Mouse (Mus musculus) kidney, embryonic 15.5 days (tissue): ENCODE data around the gene Syne2. TPM values are rescaled to one million over a fixed set of nuclear protein-coding genes. Genes with fewer than 3 reads are reported as not detected.

ENCODE experiments used
- ATAC-seq: fragments of 200-750 bp; cut with Nextera tagmentation; replicated peaks from 2 replicates; pipeline ENCODE4 v1.8.0; 2017; ENCODE audit warnings: moderate TSS enrichment; ENCODE audit not compliant: low FRiP score
- H3K27ac ChIP-seq: fragments of 300-500 bp; sonication (generic); 2 replicates; pipeline ENCODE4 v1.5.1; 2015; ENCODE audit warnings: mild to moderate bottlenecking, inconsistent platforms
- H3K27me3 ChIP-seq: fragments of 300-500 bp; sonication (generic); 2 replicates; pipeline ENCODE4 v1.6.1; 2015; ENCODE audit warnings: inconsistent platforms
- H3K36me3 ChIP-seq: fragments of 300-500 bp; sonication (generic); 2 replicates; pipeline ENCODE4 v1.6.1; 2015; ENCODE audit warnings: inconsistent platforms
- H3K4me1 ChIP-seq: fragments of 300-500 bp; sonication (generic); 2 replicates; pipeline ENCODE4 v1.6.1; 2015; ENCODE audit warnings: inconsistent platforms
- H3K4me2 ChIP-seq: fragments of 300-500 bp; sonication (generic); 2 replicates; pipeline ENCODE4 v1.6.1; 2015; ENCODE audit warnings: moderate library complexity, mild to moderate bottlenecking, inconsistent platforms
- H3K4me3 ChIP-seq: fragments of 300-500 bp; sonication (generic); replicated peaks from 2 replicates; pipeline ENCODE4 v1.5.1; 2015; ENCODE audit warnings: mild to moderate bottlenecking, inconsistent platforms
- H3K9ac ChIP-seq: fragments of 300-500 bp; sonication (generic); 2 replicates; pipeline ENCODE4 v1.6.1; 2015; ENCODE audit warnings: mild to moderate bottlenecking, inconsistent platforms
- H3K9me3 ChIP-seq: fragments of 300-500 bp; sonication (generic); replicated peaks from 2 replicates; pipeline ENCODE4 v1.6.1; 2016; ENCODE audit warnings: inconsistent platforms
- WGBS: fragments of 180-500 bp; shearing (Covaris S2); methylation state at CpG from one replicate; pipeline ENCODE4 v1.1.7; 2015; ENCODE audit warnings: mixed read lengths; 5-methylcytosine and 5-hydroxymethylcytosine counted together
- polyA plus RNA-seq: library from polyadenylated mRNA; unstranded; fragments of >200 nt; fragmentation: Nextera tagmentation; extraction: Ambion mirVana; gene quantifications from 2 replicates; pipeline ENCODE4 v1.2.1, GENCODE M21; 2015

The Syne2 gene
- polyA plus RNA-seq, 1 experiment from 2014 or later = 60.9 TPM

GRCm38 (mm10) chr12:76018640-76019039 is 200.7 kb downstream of the Syne2 start:
- H3K9ac ChIP-seq = no peak overlapping the region
- 50% methylated on average over 8 of the region's 8 CpGs for WGBS
- no peaks in the 10 kb centered on the region for H3K4me1 ChIP-seq
- no peaks in the 10 kb centered on the region for H3K9me3 ChIP-seq
- H3K4me3 ChIP-seq = no peak overlapping the region
- no peaks in the 10 kb centered on the region for H3K27me3 ChIP-seq
- no peak for ATAC-seq
- H3K4me2 ChIP-seq = no peak overlapping the region
- H3K27ac ChIP-seq = no peak overlapping the region
- peaks cover 60% of the 10 kb centered on the region for H3K36me3 ChIP-seq

GRCm38 (mm10) chr12:76042301-76042700 is 224.4 kb downstream of the Syne2 start:
- H3K9me3 ChIP-seq = no peaks in the 10 kb centered on the region
- H3K9ac ChIP-seq = no peak overlapping the region
- H3K27me3 ChIP-seq = no peaks in the 10 kb centered on the region
- no peak overlapping the region for H3K27ac ChIP-seq
- 90% methylated on average over 8 of the region's 8 CpGs for WGBS
- no peaks in the 10 kb centered on the region for H3K4me1 ChIP-seq
- H3K36me3 ChIP-seq = peaks cover 85% of the 10 kb centered on the region
- H3K4me2 ChIP-seq = no peak overlapping the region
- no peak for ATAC-seq
- no peak overlapping the region for H3K4me3 ChIP-seq

- H3K36me3 ChIP-seq = peaks cover 71% of the 10 kb centered on the region
- ATAC-seq = no peak
- H3K27me3 ChIP-seq = no peaks in the 10 kb centered on the region
- H3K4me2 ChIP-seq = no peak overlapping the region
- no peak overlapping the region for H3K27ac ChIP-seq
- H3K9me3 ChIP-seq = no peaks in the 10 kb centered on the region
- H3K4me1 ChIP-seq = no peaks in the 10 kb centered on the region
- WGBS = 92% methylated on average over 6 of the region's 6 CpGs
- H3K9ac ChIP-seq = no peak overlapping the region
- H3K4me3 ChIP-seq = no peak overlapping the region
These were observed 228.6 kb downstream of the Syne2 start for GRCm38 (mm10) chr12:76046561-76046960.

- H3K9me3 ChIP-seq = no peaks in the 10 kb centered on the region
- H3K27ac ChIP-seq = no peak overlapping the region
- H3K4me2 ChIP-seq = no peak overlapping the region
- no peaks in the 10 kb centered on the region for H3K4me1 ChIP-seq
- H3K9ac ChIP-seq = no peak overlapping the region
- peaks cover 67% of the 10 kb centered on the region for H3K36me3 ChIP-seq
- H3K27me3 ChIP-seq = no peaks in the 10 kb centered on the region
- H3K4me3 ChIP-seq = no peak overlapping the region
- WGBS = 71% methylated on average over 3 of the region's 3 CpGs
- no peak for ATAC-seq
These were observed 230.0 kb downstream of the Syne2 start for GRCm38 (mm10) chr12:76047921-76048320.

- no peak overlapping the region for H3K27ac ChIP-seq
- no peak overlapping the region for H3K9ac ChIP-seq
- no peak overlapping the region for H3K4me3 ChIP-seq
- 73% methylated on average over 8 of the region's 8 CpGs for WGBS
- H3K4me1 ChIP-seq = no peaks in the 10 kb centered on the region
- H3K36me3 ChIP-seq = peaks cover 65% of the 10 kb centered on the region
- no peaks in the 10 kb centered on the region for H3K9me3 ChIP-seq
- no peaks in the 10 kb centered on the region for H3K27me3 ChIP-seq
- no peak for ATAC-seq
- H3K4me2 ChIP-seq = no peak overlapping the region
These were observed 230.7 kb downstream of the Syne2 start for GRCm38 (mm10) chr12:76048672-76049071.

- H3K36me3 ChIP-seq = peaks cover 59% of the 10 kb centered on the region
- 75% methylated on average over 5 of the region's 5 CpGs for whole genome bisulfite sequencing
- H3K27me3 ChIP-seq = no peaks in the 10 kb centered on the region
- no peaks in the 10 kb centered on the region for H3K4me1 ChIP-seq
- H3K4me3 ChIP-seq = no peak overlapping the region
- H3K4me2 ChIP-seq = no peak overlapping the region
- H3K9ac ChIP-seq = no peak overlapping the region
- ATAC-seq = no peak
- H3K27ac ChIP-seq = no peak overlapping the region
- no peaks in the 10 kb centered on the region for H3K9me3 ChIP-seq
These were observed 231.4 kb downstream of the Syne2 start for GRCm38 (mm10) chr12:76049343-76049742.

GRCm38 (mm10) chr12:76051879-76052278 is 233.9 kb downstream of the Syne2 start:
- H3K27ac ChIP-seq = no peak overlapping the region
- no peak overlapping the region for H3K9ac ChIP-seq
- WGBS = 93% methylated on average over 9 of the region's 9 CpGs
- no peak overlapping the region for H3K4me2 ChIP-seq
- H3K36me3 ChIP-seq = peaks cover 67% of the 10 kb centered on the region
- no peaks in the 10 kb centered on the region for H3K9me3 ChIP-seq
- no peaks in the 10 kb centered on the region for H3K27me3 ChIP-seq
- no peaks in the 10 kb centered on the region for H3K4me1 ChIP-seq
- H3K4me3 ChIP-seq = no peak overlapping the region
- no peak for ATAC-seq

GRCm38 (mm10) chr12:76054653-76055052 is 236.7 kb downstream of the Syne2 start:
- H3K27ac ChIP-seq = no peak overlapping the region
- H3K36me3 ChIP-seq = peaks cover 73% of the 10 kb centered on the region
- no peak for ATAC-seq
- WGBS = 88% methylated on average over 9 of the region's 9 CpGs
- H3K9me3 ChIP-seq = no peaks in the 10 kb centered on the region
- H3K4me3 ChIP-seq = no peak overlapping the region
- H3K9ac ChIP-seq = no peak overlapping the region
- no peaks in the 10 kb centered on the region for H3K4me1 ChIP-seq
- H3K27me3 ChIP-seq = no peaks in the 10 kb centered on the region
- no peak overlapping the region for H3K4me2 ChIP-seq

GRCm38 (mm10) chr12:76063001-76063400 is 245.1 kb downstream of the Syne2 start:
- Histone ChIP-seq H3K27ac (no peak overlapping the region), H3K4me3 (no peak overlapping the region), H3K4me2 (no peak overlapping the region), H3K27me3 (no peaks in the 10 kb centered on the region), H3K36me3 (peaks cover 90% of the 10 kb centered on the region), H3K9me3 (no peaks in the 10 kb centered on the region), H3K4me1 (no peaks in the 10 kb centered on the region), H3K9ac (no peak overlapping the region)
- 94% methylated on average over 4 of the region's 4 CpGs for WGBS
- no peak for ATAC-seq

- Histone ChIP-seq H3K9ac (no peak overlapping the region), H3K27me3 (no peaks in the 10 kb centered on the region), H3K4me3 (no peak overlapping the region), H3K9me3 (no peaks in the 10 kb centered on the region), H3K27ac (no peak overlapping the region), H3K4me1 (peaks cover 13% of the 10 kb centered on the region), H3K4me2 (no peak overlapping the region), H3K36me3 (peaks cover 45% of the 10 kb centered on the region)
- ATAC-seq = no peak
- 90% methylated on average over 5 of the region's 5 CpGs for WGBS
These were observed 252.5 kb downstream of the Syne2 start for GRCm38 (mm10) chr12:76070386-76070785.

- Histone ChIP-seq H3K27me3 (no peaks in the 10 kb centered on the region), H3K4me1 (peaks cover 13% of the 10 kb centered on the region), H3K36me3 (peaks cover 40% of the 10 kb centered on the region), H3K4me3 (peak overlapping the region; percentile 23; the same call in 1 of the 2 replicates), H3K9me3 (no peaks in the 10 kb centered on the region), H3K4me2 (peak overlapping the region; percentile 38), H3K27ac (peak overlapping the region; percentile 41; the same call in 1 of the 2 replicates), H3K9ac (no peak overlapping the region)
- 23% methylated on average over 19 of the region's 19 CpGs for WGBS
- ATAC-seq = peak; percentile 52; the same call in 1 of the 2 replicates
These were observed 254.3 kb downstream of the Syne2 start for GRCm38 (mm10) chr12:76071935-76072849.

GRCm38 (mm10) chr12:76073066-76073826 is 255.3 kb downstream of the Syne2 start:
- whole genome bisulfite sequencing = 26% methylated on average over 13 of the region's 13 CpGs
- no peak overlapping the region for H3K9ac ChIP-seq
- H3K27ac ChIP-seq = no peak overlapping the region

More at GRCm38 (mm10) chr12:76073066-76073826, 255.3 kb downstream of the Syne2 start:
- no peaks in the 10 kb centered on the region for H3K9me3 ChIP-seq
- no peak for ATAC-seq
- peaks cover 37% of the 10 kb centered on the region for H3K36me3 ChIP-seq
- peaks cover 13% of the 10 kb centered on the region for H3K4me1 ChIP-seq
- H3K4me2 ChIP-seq = peak overlapping the region; percentile 28
- H3K27me3 ChIP-seq = no peaks in the 10 kb centered on the region
- no peak overlapping the region for H3K4me3 ChIP-seq
